Mouse (Mus musculus) heart, postnatal 0 days (tissue): ENCODE measurements around the gene Fstl4. TPM values are rescaled to one million over a fixed set of nuclear protein-coding genes. Genes with fewer than 3 reads are reported as not detected.

Experiments
- ATAC-seq: fragments of 200-750 bp; cut with Nextera tagmentation; 2 replicates; pipeline ENCODE4 v1.8.0; 2017; ENCODE audit warnings: low read depth, moderate number of reproducible peaks, moderate library complexity; ENCODE audit not compliant: insufficient read depth
- DNase-seq: peaks from one replicate; pipeline ENCODE4 v3.0.0-alpha.2; 2016; ENCODE audit warnings: low spot score
- H3K27ac ChIP-seq: fragments of 300-500 bp; sonication (generic); 2 replicates; pipeline ENCODE4 v1.5.1; 2014; ENCODE audit warnings: low read depth, mild to moderate bottlenecking
- H3K27me3 ChIP-seq: fragments of 300-500 bp; sonication (generic); 2 replicates; pipeline ENCODE4 v1.6.1; 2014; ENCODE audit warnings: low read length, mixed read lengths; ENCODE audit not compliant: control insufficient read depth, insufficient read depth
- H3K36me3 ChIP-seq: fragments of 300-500 bp; sonication (generic); replicated peaks from 2 replicates; pipeline ENCODE4 v1.6.1; 2014; ENCODE audit warnings: low read length, mixed read lengths; ENCODE audit not compliant: control insufficient read depth, insufficient read depth
- H3K4me1 ChIP-seq: fragments of 300-500 bp; sonication (generic); 2 replicates; pipeline ENCODE4 v1.6.1; 2014; ENCODE audit warnings: antibody characterized with exemption; ENCODE audit not compliant: control insufficient read depth, insufficient read depth
- H3K4me2 ChIP-seq: fragments of 300-500 bp; sonication (generic); 2 replicates; pipeline ENCODE4 v1.6.1; 2014; ENCODE audit warnings: low read depth, mild to moderate bottlenecking, low read length, moderate library complexity
- H3K4me3 ChIP-seq: fragments of 300-500 bp; sonication (generic); 2 replicates; pipeline ENCODE4 v1.5.1; 2014; ENCODE audit warnings: low read depth, low read length
- H3K9ac ChIP-seq: fragments of 300-500 bp; sonication (generic); replicated peaks from 2 replicates; pipeline ENCODE4 v1.6.1; 2014; ENCODE audit warnings: low read depth, low read length, mixed read lengths
- H3K9me3 ChIP-seq: fragments of 300-500 bp; sonication (generic); replicated peaks from 2 replicates; pipeline ENCODE4 v1.6.1; 2016; ENCODE audit warnings: low read length; ENCODE audit not compliant: control insufficient read depth
- CTCF ChIP-seq: IDR thresholded peaks from 2 replicates; pipeline ENCODE4 v1.5.1; 2016; ENCODE audit warnings: antibody characterized with exemption, control low read depth, low read depth
- EP300 ChIP-seq: IDR thresholded peaks from 2 replicates; pipeline ENCODE4 v1.6.1; 2016; ENCODE audit warnings: antibody characterized with exemption, low read depth
- WGBS: fragments of 180-500 bp; shearing (Covaris S2); extraction: QIAGEN DNeasy Blood & Tissue Kit; methylation state at CpG from one replicate; pipeline ENCODE4 v1.1.7; 2014; 5-methylcytosine and 5-hydroxymethylcytosine counted together
- polyA plus RNA-seq: library from polyadenylated mRNA; unstranded; fragments of >200 nt; fragmentation: Nextera tagmentation; extraction: Ambion mirVana; gene quantifications from 2 replicates; pipeline ENCODE4 v1.2.1, GENCODE M21; 2015
- total RNA-seq: library from RNA; depleted of rRNA; stranded (reverse); fragments of >200 nt; gene quantifications from 2 replicates; pipeline ENCODE4 v1.2.3, GENCODE M21; 2014; ENCODE audit warnings: low replicate concordance

Gene Fstl4
- total and polyA plus RNA-seq, 2 experiments from 2014 or later: 6.3 to 9.4 TPM

GRCm38 (mm10) chr11:52820336-52820905 is 56.0 kb downstream of the Fstl4 start:
- Histone ChIP-seq H3K27ac (no peak overlapping the region), H3K4me2 (no peak overlapping the region), H3K4me3 (no peak overlapping the region), H3K4me1 (no peaks in the 10 kb centered on the region), H3K9ac (no peak overlapping the region), H3K36me3 (no peaks in the 10 kb centered on the region), H3K27me3 (no peaks in the 10 kb centered on the region), H3K9me3 (no peaks in the 10 kb centered on the region)
- DNase-seq (no peak), ATAC-seq (no peak)
- 22% methylated on average over 2 of the region's 2 CpGs for WGBS
- TF ChIP-seq EP300 (no peak), CTCF (no peak)

GRCm38 (mm10) chr11:52826591-52826990 is 62.2 kb downstream of the Fstl4 start:
- H3K36me3 ChIP-seq: no peaks in the 10 kb centered on the region
- no peak overlapping the region for H3K9ac ChIP-seq
- H3K27ac ChIP-seq: no peak overlapping the region
- no peak overlapping the region for H3K4me2 ChIP-seq
- DNase-seq (no peak), ATAC-seq (no peak)
- no peaks in the 10 kb centered on the region for H3K27me3 ChIP-seq
- H3K9me3 ChIP-seq: no peaks in the 10 kb centered on the region
- 76% methylated on average over 2 of the region's 2 CpGs for WGBS
- H3K4me3 ChIP-seq: no peak overlapping the region
- TF ChIP-seq CTCF: no peak
- TF ChIP-seq EP300: no peak
- H3K4me1 ChIP-seq: no peaks in the 10 kb centered on the region

- no peak for ATAC-seq
- no peaks in the 10 kb centered on the region for H3K36me3 ChIP-seq
Measured at GRCm38 (mm10) chr11:52831631-52832310, 67.3 kb downstream of the Fstl4 start.

GRCm38 (mm10) chr11:52832311-52832675 is 67.9 kb downstream of the Fstl4 start:
- DNase-seq (no peak), ATAC-seq (no peak)
- 96% methylated on average over 1 of the region's 1 CpGs for WGBS
- Histone ChIP-seq H3K4me2 (no peak overlapping the region), H3K27ac (no peak overlapping the region), H3K9ac (no peak overlapping the region), H3K36me3 (no peaks in the 10 kb centered on the region), H3K4me1 (no peaks in the 10 kb centered on the region), H3K9me3 (no peaks in the 10 kb centered on the region), H3K4me3 (no peak overlapping the region), H3K27me3 (no peaks in the 10 kb centered on the region)
- TF ChIP-seq CTCF (no peak), EP300 (no peak)

More at GRCm38 (mm10) chr11:52831631-52832310, 67.3 kb downstream of the Fstl4 start:
- Histone ChIP-seq H3K27me3 (no peaks in the 10 kb centered on the region), H3K27ac (no peak overlapping the region), H3K4me2 (no peak overlapping the region), H3K4me1 (no peaks in the 10 kb centered on the region), H3K9me3 (no peaks in the 10 kb centered on the region), H3K9ac (no peak overlapping the region), H3K4me3 (no peak overlapping the region)
- no peak for TF ChIP-seq CTCF
- no peak for TF ChIP-seq EP300
- no peak for DNase-seq
- WGBS: 83% methylated on average over 12 of the region's 12 CpGs

GRCm38 (mm10) chr11:52848691-52849090 is 84.3 kb downstream of the Fstl4 start:
- 69% methylated on average over 2 of the region's 2 CpGs for WGBS
- TF ChIP-seq CTCF (no peak), EP300 (no peak)
- H3K4me1 ChIP-seq: peaks cover 4% of the 10 kb centered on the region; the same call in 1 of the 2 replicates
- no peak overlapping the region for H3K9ac ChIP-seq
- no peaks in the 10 kb centered on the region for H3K27me3 ChIP-seq
- ATAC-seq (no peak), DNase-seq (no peak)
- H3K27ac ChIP-seq: no peak overlapping the region
- H3K4me3 ChIP-seq: no peak overlapping the region
- H3K4me2 ChIP-seq: no peak overlapping the region
- no peaks in the 10 kb centered on the region for H3K36me3 ChIP-seq
- H3K9me3 ChIP-seq: no peaks in the 10 kb centered on the region
